Mouse (Mus musculus) bone marrow macrophage, adult 2 months (primary cell): Measurements from ENCODE around the gene Hes2.

Experiments
- CTCF ChIP-seq: IDR thresholded peaks from 2 replicates; pipeline ENCODE4 v1.5.1; 2012; ENCODE audit warnings: low read depth, mild to moderate bottlenecking, low read length, moderate library complexity
- POLR2A ChIP-seq: IDR thresholded peaks from 2 replicates; pipeline ENCODE4 v1.6.1; 2012; ENCODE audit warnings: mild to moderate bottlenecking, low read depth, low read length, borderline replicate concordance

GRCm38 (mm10) chr4:152204663-152205062 is 46.0 kb downstream of the Hes2 start:
- TF ChIP-seq CTCF (no peak), POLR2A (no peak)
